Mouse (Mus musculus) lung, embryonic 15.5 days (tissue): Measurements from ENCODE around the gene Pla2g2e. TPM values are rescaled to one million over a fixed set of nuclear protein-coding genes. Genes with fewer than 3 reads are reported as not detected.

Experiments used
- ATAC-seq: fragments of 200-750 bp; cut with Nextera tagmentation; 2 replicates; pipeline ENCODE4 v1.8.0; 2017; ENCODE audit warnings: moderate number of reproducible peaks, borderline replicate concordance; ENCODE audit not compliant: low FRiP score, low TSS enrichment; ENCODE audit errors: extremely low read depth
- H3K27ac ChIP-seq: fragments of 300-500 bp; sonication (generic); 2 replicates; pipeline ENCODE4 v1.5.1; 2015; ENCODE audit warnings: moderate library complexity, mild to moderate bottlenecking, inconsistent platforms
- H3K27me3 ChIP-seq: fragments of 300-500 bp; sonication (generic); 2 replicates; pipeline ENCODE4 v1.6.1; 2015; ENCODE audit warnings: inconsistent platforms
- H3K36me3 ChIP-seq: fragments of 300-500 bp; sonication (generic); 2 replicates; pipeline ENCODE4 v1.6.1; 2015; ENCODE audit warnings: inconsistent platforms
- H3K4me1 ChIP-seq: fragments of 300-500 bp; sonication (generic); 2 replicates; pipeline ENCODE4 v1.6.1; 2015; ENCODE audit warnings: inconsistent platforms
- H3K4me2 ChIP-seq: fragments of 300-500 bp; sonication (generic); 2 replicates; pipeline ENCODE4 v1.6.1; 2015; ENCODE audit warnings: inconsistent platforms, mild to moderate bottlenecking, moderate library complexity
- H3K4me3 ChIP-seq: fragments of 300-500 bp; sonication (generic); 2 replicates; pipeline ENCODE4 v1.5.1; 2015; ENCODE audit warnings: mild to moderate bottlenecking, inconsistent platforms
- H3K9ac ChIP-seq: fragments of 300-500 bp; sonication (generic); 2 replicates; pipeline ENCODE4 v1.6.1; 2015; ENCODE audit warnings: inconsistent platforms
- H3K9me3 ChIP-seq: fragments of 300-500 bp; sonication (generic); 2 replicates; pipeline ENCODE4 v1.6.1; 2016; ENCODE audit warnings: inconsistent platforms
- WGBS: fragments of 180-500 bp; shearing (Covaris S2); methylation state at CpG from one replicate; pipeline ENCODE4 v1.1.7; 2015; 5-methylcytosine and 5-hydroxymethylcytosine counted together
- polyA plus RNA-seq: library from polyadenylated mRNA; unstranded; fragments of >200 nt; fragmentation: Nextera tagmentation; extraction: Ambion mirVana; gene quantifications from 2 replicates; pipeline ENCODE4 v1.2.1, GENCODE M21; 2015

The Pla2g2e gene
- polyA plus RNA-seq: not detected in 2 replicates

DNA sequence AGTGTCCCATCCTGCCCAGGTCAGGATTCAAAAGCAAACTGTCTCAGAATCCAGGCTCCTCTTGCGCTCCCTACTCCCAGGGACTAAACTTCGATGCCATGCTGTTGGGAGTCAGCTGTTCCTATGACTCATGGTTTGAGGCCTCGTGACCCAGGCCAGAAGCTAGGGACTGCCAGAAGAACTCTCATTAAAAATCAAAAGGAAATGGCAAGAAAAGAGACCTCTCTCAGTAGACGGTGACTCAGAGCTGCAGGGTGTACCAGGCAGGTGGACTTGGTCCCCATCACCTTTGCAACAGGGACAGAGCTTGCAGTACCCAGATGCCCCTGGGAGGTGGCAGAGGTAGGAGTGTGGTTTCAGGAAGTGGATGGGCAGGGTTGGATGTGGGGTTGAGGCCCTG lies at the start of gene Pla2g2e:
TSS of gene Pla2g2e (plus strand) at position 212 of the 400 bp plus-strand sequence.
- 70% methylated on average over 4 of the region's 4 CpGs for WGBS
- Histone ChIP-seq H3K4me2 (no peak within 1 kb of the TSS), H3K9ac (no peak within 1 kb of the TSS), H3K4me1 (0 out of 2 replicates have a peak, but pooled peaks cover 4% of the 10 kb centered on the region), H3K36me3 (no peaks in the 10 kb centered on the region), H3K27ac (no peak within 1 kb of the TSS), H3K9me3 (no peaks in the 10 kb centered on the region), H3K4me3 (no peak within 1 kb of the TSS), H3K27me3 (peaks cover 5% of the 10 kb centered on the region; the same call in 1 of the 2 replicates)
- no peak for ATAC-seq

DNA sequence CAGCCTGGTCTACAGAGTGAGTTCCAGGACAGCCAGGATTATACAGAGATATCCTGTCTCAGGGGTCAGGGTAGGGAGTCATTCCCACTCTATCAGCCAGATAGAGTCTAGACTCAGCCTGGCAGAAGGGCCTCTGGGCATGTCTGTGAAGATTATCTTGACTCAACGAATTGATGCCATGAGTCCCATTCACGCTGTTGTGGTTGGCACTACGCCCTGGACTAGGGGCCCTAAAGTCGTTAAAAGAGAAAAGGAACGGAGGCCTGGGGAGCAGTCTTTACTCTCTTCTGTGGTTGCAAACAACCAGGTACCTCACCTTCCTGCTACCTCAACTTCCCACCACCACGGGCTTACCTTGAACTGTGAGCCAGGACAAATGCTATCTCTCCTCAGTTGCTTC lies 37.9 kb upstream of the Pla2g2e start:
- Histone ChIP-seq H3K4me2 (no peak overlapping the region), H3K4me3 (no peak overlapping the region), H3K36me3 (no peaks in the 10 kb centered on the region), H3K9me3 (peaks cover 5% of the 10 kb centered on the region; the same call in 1 of the 2 replicates), H3K4me1 (no peaks in the 10 kb centered on the region), H3K9ac (no peak overlapping the region), H3K27me3 (no peaks in the 10 kb centered on the region), H3K27ac (no peak overlapping the region)
- 75% methylated on average over 6 of the region's 6 CpGs for WGBS
- no peak for ATAC-seq

DNA sequence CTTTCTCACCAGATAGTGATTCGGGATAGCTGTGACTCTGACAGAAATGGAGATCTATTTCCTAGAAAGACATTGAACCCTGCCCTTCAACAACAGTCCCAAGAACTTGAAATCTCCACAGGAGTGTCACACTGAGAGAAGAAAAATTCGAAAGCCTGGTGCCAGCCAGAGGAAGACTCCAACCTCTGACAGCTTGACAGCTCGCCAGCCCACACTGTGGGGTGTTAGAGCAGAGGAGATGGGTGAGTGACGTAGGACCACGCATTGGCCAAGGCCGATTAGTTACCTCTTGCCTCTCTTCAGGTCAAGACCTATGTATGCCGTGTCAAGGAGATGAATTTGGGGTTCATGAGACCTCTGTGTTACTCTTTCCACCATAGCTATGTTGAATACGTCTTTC lies 37.0 kb upstream of the Pla2g2e start:
- 65% methylated on average over 8 of the region's 8 CpGs for WGBS

DNA sequence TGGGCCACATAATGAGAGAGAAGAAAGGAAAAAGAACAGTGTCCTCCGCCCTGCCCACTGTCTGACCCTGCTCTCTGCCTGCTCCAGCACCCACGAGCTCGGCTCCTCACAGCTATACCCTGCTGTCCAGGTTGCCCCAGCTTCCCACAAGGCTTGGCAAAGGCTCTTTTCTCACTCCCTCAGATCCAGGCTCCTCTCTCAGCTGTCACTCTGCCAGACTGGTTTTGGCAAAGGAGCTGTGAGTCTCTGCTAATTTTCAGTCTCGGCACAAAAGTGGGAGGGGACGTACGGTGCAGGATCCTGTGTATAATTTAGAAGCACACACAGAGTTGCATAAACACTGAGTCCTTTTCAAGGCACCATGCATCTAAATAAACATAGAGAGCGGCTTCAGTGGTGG lies 36.4 kb upstream of the Pla2g2e start:
- Histone ChIP-seq H3K4me3 (no peak overlapping the region), H3K4me1 (no peaks in the 10 kb centered on the region), H3K9ac (no peak overlapping the region), H3K4me2 (no peak overlapping the region), H3K27me3 (no peaks in the 10 kb centered on the region), H3K9me3 (peaks cover 5% of the 10 kb centered on the region; the same call in 1 of the 2 replicates), H3K27ac (no peak overlapping the region), H3K36me3 (no peaks in the 10 kb centered on the region)
- ATAC-seq: no peak
- 66% methylated on average over 7 of the region's 7 CpGs for WGBS

More for the DNA sequence above, 37.0 kb upstream of the Pla2g2e start:
- Histone ChIP-seq H3K4me2 (no peak overlapping the region), H3K9ac (no peak overlapping the region), H3K4me3 (no peak overlapping the region), H3K4me1 (no peaks in the 10 kb centered on the region), H3K27me3 (no peaks in the 10 kb centered on the region), H3K9me3 (peaks cover 5% of the 10 kb centered on the region; the same call in 1 of the 2 replicates), H3K36me3 (no peaks in the 10 kb centered on the region), H3K27ac (no peak overlapping the region)
- no peak for ATAC-seq

DNA sequence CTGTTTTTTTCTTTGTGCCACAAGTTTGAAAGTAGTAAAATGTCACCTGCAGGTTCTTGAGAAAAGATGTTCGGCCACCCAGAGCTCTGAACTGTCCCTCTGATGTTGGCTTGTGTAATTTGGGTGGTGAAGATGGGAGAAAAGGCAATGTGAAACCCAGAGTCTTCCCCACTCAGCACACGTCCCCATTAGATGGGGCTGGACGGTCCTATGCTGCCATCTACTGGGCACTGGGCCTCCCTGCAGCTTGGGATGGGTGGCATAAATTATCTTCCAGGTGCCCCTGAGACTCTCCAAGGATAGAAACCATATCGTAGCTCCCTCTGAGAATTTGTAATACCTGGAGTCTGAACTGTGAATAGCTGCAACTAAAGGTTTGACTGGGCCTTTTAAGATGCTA lies 26.3 kb upstream of the Pla2g2e start:
- Histone ChIP-seq H3K4me2 (no peak overlapping the region), H3K27ac (no peak overlapping the region), H3K9me3 (no peaks in the 10 kb centered on the region), H3K36me3 (no peaks in the 10 kb centered on the region), H3K4me1 (no peaks in the 10 kb centered on the region), H3K4me3 (no peak overlapping the region), H3K9ac (no peak overlapping the region), H3K27me3 (0 out of 2 replicates have a peak, but pooled peaks cover 2% of the 10 kb centered on the region)
- no peak for ATAC-seq
- WGBS: 4% methylated on average over 4 of the region's 4 CpGs

DNA sequence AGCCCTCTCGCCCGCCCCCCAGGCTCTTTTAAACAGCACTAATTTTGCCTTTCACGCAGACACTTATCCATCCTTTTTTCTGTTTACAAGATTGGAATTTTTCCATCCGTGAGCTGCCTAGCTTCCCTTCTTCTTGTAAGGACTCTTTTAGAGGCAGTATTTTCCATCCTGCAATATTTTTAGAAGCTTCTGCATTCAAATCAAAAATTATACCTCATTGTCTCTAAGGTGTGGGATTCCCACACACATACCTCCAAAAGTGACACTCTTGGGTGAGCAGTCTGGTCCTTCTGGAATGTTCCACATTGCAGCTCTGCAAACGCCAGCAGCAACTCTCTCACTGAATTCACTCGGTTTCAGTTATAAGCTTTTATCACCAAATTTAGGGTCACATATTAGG lies 24.8 kb upstream of the Pla2g2e start:
- Histone ChIP-seq H3K4me3 (no peak overlapping the region), H3K27ac (no peak overlapping the region), H3K4me2 (no peak overlapping the region), H3K9me3 (no peaks in the 10 kb centered on the region), H3K36me3 (no peaks in the 10 kb centered on the region), H3K4me1 (no peaks in the 10 kb centered on the region), H3K9ac (no peak overlapping the region), H3K27me3 (0 out of 2 replicates have a peak, but pooled peaks cover 2% of the 10 kb centered on the region)
- 46% methylated on average over 6 of the region's 6 CpGs for WGBS
- ATAC-seq: no peak

DNA sequence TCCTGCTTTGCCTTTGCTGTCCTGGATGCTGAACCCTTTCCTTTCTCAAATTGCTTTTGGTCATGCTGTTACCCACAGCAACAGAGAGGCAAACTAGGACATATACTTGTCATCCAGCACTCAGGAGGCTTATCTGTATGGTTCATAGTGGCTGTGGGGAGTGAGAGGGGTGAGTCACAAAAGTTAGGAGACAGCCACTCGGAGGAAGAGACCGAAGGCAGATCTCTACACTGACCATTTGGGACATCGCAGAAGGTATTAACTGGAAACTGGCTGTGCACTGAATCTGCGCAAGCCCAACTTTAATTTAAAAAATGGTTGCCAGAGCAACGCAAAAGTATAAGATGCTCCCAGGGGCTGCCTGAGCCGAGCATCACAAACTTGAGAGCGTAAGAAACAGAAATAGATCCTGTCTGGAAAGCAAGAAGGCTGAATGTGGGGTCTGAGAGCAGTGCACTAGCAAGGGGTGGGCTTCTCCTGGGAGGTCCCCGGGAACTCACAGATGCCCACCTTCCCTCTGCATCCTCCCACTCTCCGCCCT lies 22.6 kb upstream of the Pla2g2e start:
- H3K27me3 ChIP-seq: 0 out of 2 replicates have a peak, but pooled peaks cover 2% of the 10 kb centered on the region
- no peak for ATAC-seq
- no peak overlapping the region for H3K4me2 ChIP-seq
- no peak overlapping the region for H3K27ac ChIP-seq
- H3K4me3 ChIP-seq: no peak overlapping the region
- no peaks in the 10 kb centered on the region for H3K36me3 ChIP-seq
- WGBS: 82% methylated on average over 9 of the region's 9 CpGs
- no peaks in the 10 kb centered on the region for H3K9me3 ChIP-seq
- H3K9ac ChIP-seq: no peak overlapping the region
- no peaks in the 10 kb centered on the region for H3K4me1 ChIP-seq

DNA sequence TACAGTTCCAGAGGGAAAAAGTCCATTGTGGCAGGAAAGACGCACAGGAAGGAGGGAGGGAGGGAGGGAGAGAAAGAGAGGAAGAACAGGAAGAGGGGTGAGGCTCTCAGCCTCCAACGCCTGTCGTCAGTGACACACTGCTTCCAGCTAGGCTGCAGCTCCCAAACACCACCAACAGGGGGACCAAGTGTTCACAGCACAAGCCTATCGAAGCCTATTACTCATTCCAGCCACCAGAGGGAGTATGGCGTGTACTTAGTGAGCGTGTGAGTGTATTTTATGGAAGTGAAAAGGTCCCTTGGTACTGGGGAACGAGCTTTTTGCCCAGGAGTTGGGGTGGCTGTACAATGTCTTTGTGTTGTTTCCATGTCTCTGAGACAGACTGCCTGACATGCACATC lies 21.3 kb upstream of the Pla2g2e start:
- H3K27ac ChIP-seq: no peak overlapping the region
- no peaks in the 10 kb centered on the region for H3K9me3 ChIP-seq
- no peaks in the 10 kb centered on the region for H3K36me3 ChIP-seq
- WGBS: 22% methylated on average over 7 of the region's 7 CpGs
- no peak overlapping the region for H3K4me2 ChIP-seq
- H3K4me1 ChIP-seq: no peaks in the 10 kb centered on the region
- no peak overlapping the region for H3K9ac ChIP-seq
- ATAC-seq: peak; percentile 60; the same call in 1 of the 2 replicates
- no peaks in the 10 kb centered on the region for H3K27me3 ChIP-seq
- H3K4me3 ChIP-seq: no peak overlapping the region

DNA sequence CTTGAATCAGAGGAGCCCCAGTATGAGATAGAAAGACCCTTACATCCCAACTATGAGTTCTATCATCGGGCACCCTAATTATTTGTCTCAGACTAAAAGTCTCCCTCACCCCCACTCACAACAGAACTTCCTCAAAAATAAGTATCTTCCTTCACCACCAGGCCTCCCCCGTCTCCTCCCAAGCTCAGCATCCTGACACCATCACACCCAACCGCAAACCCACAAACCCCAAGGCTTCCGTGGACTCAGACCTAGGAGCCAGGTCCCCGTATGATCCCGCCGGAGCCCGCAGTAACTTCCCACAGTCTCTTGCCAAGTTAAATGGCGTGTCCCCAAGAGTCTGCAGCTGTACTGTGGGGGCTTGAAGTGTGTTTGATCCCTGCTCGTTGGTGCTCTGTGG lies 20.2 kb upstream of the Pla2g2e start:
- 72% methylated on average over 10 of the region's 10 CpGs for WGBS
- no peaks in the 10 kb centered on the region for H3K9me3 ChIP-seq
- no peak overlapping the region for H3K4me2 ChIP-seq
- H3K4me1 ChIP-seq: no peaks in the 10 kb centered on the region
- no peak overlapping the region for H3K4me3 ChIP-seq
- H3K9ac ChIP-seq: no peak overlapping the region
- no peaks in the 10 kb centered on the region for H3K36me3 ChIP-seq
- no peaks in the 10 kb centered on the region for H3K27me3 ChIP-seq
- H3K27ac ChIP-seq: no peak overlapping the region
- no peak for ATAC-seq

DNA sequence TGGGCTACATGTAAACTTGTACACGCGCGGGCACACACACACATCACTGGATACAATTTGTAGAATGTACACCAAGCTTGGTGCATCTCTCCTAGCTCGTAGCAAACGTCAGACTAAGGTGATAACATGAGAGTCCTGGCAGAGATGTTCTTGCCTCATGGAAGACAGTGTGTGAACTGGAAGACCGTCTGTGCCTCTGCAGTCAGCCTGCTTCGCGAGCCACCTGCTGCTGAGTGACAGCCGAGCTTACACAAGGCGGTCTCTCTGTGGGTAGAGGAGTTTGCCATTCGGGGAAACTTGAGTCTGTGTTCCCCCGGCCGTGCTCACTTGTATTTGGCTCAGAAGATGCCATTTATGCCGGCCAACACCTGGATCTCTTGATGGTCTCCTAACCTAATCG lies 19.3 kb upstream of the Pla2g2e start:
- Histone ChIP-seq H3K9me3 (no peaks in the 10 kb centered on the region), H3K36me3 (no peaks in the 10 kb centered on the region), H3K9ac (no peak overlapping the region), H3K4me2 (no peak overlapping the region), H3K27ac (no peak overlapping the region), H3K27me3 (no peaks in the 10 kb centered on the region), H3K4me1 (no peaks in the 10 kb centered on the region), H3K4me3 (no peak overlapping the region)
- 72% methylated on average over 15 of the region's 15 CpGs for WGBS
- ATAC-seq: no peak

DNA sequence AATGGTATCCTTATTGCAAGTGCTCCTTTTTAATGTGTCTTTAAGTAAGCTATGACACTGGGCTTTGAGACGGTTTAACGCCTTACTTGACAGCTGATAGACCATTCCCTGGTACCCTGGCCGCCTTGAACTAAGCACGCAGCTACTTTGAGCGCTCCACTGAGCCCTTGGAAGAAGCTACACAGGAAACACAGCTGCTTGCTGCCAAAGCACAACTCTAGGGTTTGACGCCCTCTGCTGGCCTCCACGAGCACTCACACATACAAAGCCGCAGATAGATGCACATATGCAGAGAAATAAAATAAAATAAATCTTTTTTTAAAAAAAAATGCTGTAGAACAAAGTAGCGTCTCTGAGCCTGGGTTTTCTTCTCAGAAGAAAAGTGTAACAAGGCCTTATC lies 18.5 kb upstream of the Pla2g2e start:
- peak overlapping the region; percentile 45 for H3K4me2 ChIP-seq

DNA sequence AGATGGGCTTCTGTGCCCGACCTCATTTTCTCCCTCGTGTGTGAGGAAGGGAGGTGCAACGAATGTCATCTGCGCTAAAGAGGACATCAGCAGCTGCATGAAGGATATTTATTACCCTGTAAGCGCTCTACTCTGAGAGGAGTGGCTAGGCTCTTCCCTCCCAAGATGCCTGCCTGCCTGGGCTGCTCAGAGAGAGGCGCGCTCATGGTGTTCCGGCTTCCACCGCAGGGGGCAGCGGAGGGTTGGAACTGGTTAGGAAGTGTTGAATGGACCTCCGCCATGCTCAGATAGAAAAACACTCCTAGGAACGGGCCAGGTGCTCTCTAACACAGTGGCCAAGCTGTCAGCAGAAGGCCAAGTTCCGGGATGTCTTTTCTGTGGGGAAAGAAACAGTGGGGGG lies 18.0 kb upstream of the Pla2g2e start:
- no peak overlapping the region for H3K9ac ChIP-seq
- 0 out of 2 replicates have a peak, but pooled peaks cover 2% of the 10 kb centered on the region for H3K27me3 ChIP-seq
- ATAC-seq: peak; percentile 70; the same call in 1 of the 2 replicates
- no peaks in the 10 kb centered on the region for H3K9me3 ChIP-seq
- peak overlapping the region; percentile 45 for H3K4me2 ChIP-seq
- WGBS: 3% methylated on average over 13 of the region's 13 CpGs
- H3K4me1 ChIP-seq: no peaks in the 10 kb centered on the region
- H3K27ac ChIP-seq: no peak overlapping the region
- no peaks in the 10 kb centered on the region for H3K36me3 ChIP-seq
- H3K4me3 ChIP-seq: peak overlapping the region; percentile 15; the same call in 1 of the 2 replicates

More for the DNA sequence above, 18.5 kb upstream of the Pla2g2e start:
- H3K27me3 ChIP-seq: no peaks in the 10 kb centered on the region
- no peaks in the 10 kb centered on the region for H3K4me1 ChIP-seq
- H3K27ac ChIP-seq: no peak overlapping the region
- ATAC-seq: no peak
- H3K36me3 ChIP-seq: no peaks in the 10 kb centered on the region
- H3K9ac ChIP-seq: no peak overlapping the region
- H3K4me3 ChIP-seq: peak overlapping the region; percentile 15; the same call in 1 of the 2 replicates
- no peaks in the 10 kb centered on the region for H3K9me3 ChIP-seq
- 21% methylated on average over 9 of the region's 9 CpGs for WGBS
